Mouse (Mus musculus): ENCODE data around the gene Zfp422. TPM values are rescaled to one million over a fixed set of nuclear protein-coding genes. Genes with fewer than 3 reads are reported as not detected.

Gene Zfp422
- polyA plus RNA-seq, 1 experiment from 2014 or later = 135 TPM

DNA sequence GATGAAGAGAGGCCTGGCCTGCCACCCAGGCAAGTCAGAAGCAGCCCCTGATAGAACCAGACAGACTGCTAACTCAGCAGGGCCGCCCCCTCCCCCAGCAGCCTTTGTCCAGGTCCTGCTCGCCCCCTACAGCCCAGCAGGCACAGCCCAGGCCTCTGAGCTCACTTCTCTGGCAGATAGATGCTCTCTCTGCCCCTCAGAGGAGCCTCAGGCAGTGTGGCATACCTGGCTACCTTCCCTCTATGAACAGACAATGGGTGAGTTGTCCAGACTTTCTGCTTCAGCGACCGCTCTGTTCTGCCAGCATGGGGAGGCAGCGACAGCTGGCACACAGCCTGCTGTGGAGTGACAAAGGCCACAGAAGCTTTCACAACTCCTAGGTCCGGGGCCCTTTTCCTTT is 41.3 kb upstream of the Zfp422 start:
- H3K27me3 ChIP-seq (ENCODE audit: control insufficient read depth, insufficient read depth, low read depth, low read length) = 0 out of 2 replicates have a peak, but pooled peaks cover 3% of the 10 kb centered on the region
- H3K9me3 ChIP-seq (replicated peaks; ENCODE audit: control insufficient read depth, low read length, poor library complexity, severe bottlenecking) = no peaks in the 10 kb centered on the region
- 0 out of 2 replicates have a peak overlapping the region, but pooled peaks have one; percentile 31 for H3K9ac ChIP-seq (ENCODE audit: low read depth, low read length)
- H3K4me1 ChIP-seq (ENCODE audit: control insufficient read depth, insufficient read depth, low read length) = peaks cover 14% of the 10 kb centered on the region
- no peak overlapping the region for H3K4me2 ChIP-seq (ENCODE audit: low read length)
- no peak overlapping the region for H3K4me3 ChIP-seq (ENCODE audit: low read depth, low read length)
- no peak for ATAC-seq
- no peaks in the 10 kb centered on the region for H3K36me3 ChIP-seq (ENCODE audit: control insufficient read depth, insufficient read depth, low read length)
- WGBS = 16% methylated on average over 6 of the region's 6 CpGs
- H3K27ac ChIP-seq (ENCODE audit: low read length) = no peak overlapping the region; the same call in 1 of the 2 replicates

DNA sequence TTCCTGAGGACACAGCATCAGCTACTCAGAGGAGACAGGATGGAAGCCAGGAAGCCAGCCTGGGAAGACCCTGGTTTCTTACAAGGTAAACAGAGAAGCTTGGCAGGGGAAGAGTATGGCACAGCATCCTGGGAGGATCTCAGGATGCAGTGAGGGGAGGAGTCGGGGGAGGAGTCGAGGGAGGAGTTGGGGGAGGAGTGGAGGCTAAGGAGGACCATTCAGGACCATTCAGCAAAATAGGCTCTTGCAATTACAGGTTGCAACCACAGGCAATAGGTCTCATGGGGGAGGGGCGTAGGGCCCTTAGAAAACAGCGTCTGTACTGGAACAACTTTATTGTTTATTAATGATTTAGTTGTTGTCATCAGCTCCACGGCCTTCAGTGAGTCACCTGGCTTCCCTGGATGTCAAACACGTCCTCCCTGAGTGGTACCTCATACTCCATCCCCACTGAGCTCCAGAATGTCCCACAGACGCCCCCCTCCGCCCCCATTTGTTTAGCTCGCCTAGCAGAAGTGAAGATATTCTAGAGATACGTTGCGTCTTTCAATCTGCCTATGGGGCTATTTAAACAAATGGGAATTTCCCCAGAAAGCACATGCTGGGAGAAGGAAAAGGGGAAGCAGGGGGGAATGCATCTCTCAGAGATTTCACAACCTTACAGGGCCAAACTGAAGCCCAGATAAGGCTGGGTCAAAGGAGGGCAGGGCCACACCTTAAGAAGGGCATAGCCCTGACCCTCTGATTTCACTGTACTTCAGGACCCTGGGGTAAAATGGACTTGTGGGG is 40.1 kb upstream of the Zfp422 start:
- ATAC-seq = no peak
- H3K9me3 ChIP-seq (replicated peaks; ENCODE audit: control insufficient read depth, low read length, poor library complexity, severe bottlenecking) = no peaks in the 10 kb centered on the region
- 48% methylated on average over 11 of the region's 11 CpGs for WGBS
- no peak overlapping the region for H3K27ac ChIP-seq (ENCODE audit: low read length)
- 0 out of 2 replicates have a peak, but pooled peaks cover 3% of the 10 kb centered on the region for H3K27me3 ChIP-seq (ENCODE audit: control insufficient read depth, insufficient read depth, low read depth, low read length)
- H3K9ac ChIP-seq (ENCODE audit: low read depth, low read length) = no peak overlapping the region
- H3K4me1 ChIP-seq (ENCODE audit: control insufficient read depth, insufficient read depth, low read length) = peaks cover 14% of the 10 kb centered on the region
- no peak overlapping the region for H3K4me2 ChIP-seq (ENCODE audit: low read length)
- H3K36me3 ChIP-seq (ENCODE audit: control insufficient read depth, insufficient read depth, low read length) = no peaks in the 10 kb centered on the region
- H3K4me3 ChIP-seq (ENCODE audit: low read depth, low read length) = no peak overlapping the region

DNA sequence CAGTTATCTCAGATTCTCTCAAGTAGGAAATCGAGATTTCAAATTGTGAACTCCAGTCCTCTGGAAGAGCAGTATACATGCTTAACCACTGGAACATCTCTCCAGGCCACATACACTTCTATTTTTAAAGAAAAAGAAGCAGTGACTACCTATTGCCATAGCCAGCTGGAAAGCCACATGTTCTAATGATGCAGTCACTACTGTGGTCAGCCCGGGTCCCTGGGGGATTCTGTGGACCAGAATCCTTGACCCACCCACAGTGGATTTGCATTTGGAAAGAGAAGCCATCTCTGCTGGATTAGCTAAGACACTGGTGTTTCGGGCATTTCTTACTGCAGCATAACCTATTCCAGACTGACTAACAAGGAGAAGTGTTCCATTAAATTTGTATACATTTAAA is 38.6 kb upstream of the Zfp422 start:
- no peak overlapping the region for H3K4me2 ChIP-seq (ENCODE audit: low read length)
- H3K27ac ChIP-seq (ENCODE audit: low read length) = no peak overlapping the region
- 0 out of 2 replicates have a peak, but pooled peaks cover 3% of the 10 kb centered on the region for H3K27me3 ChIP-seq (ENCODE audit: control insufficient read depth, insufficient read depth, low read depth, low read length)
- H3K36me3 ChIP-seq (ENCODE audit: control insufficient read depth, insufficient read depth, low read length) = no peaks in the 10 kb centered on the region
- H3K4me1 ChIP-seq (ENCODE audit: control insufficient read depth, insufficient read depth, low read length) = peaks cover 7% of the 10 kb centered on the region; the same call in 1 of the 2 replicates
- no peak overlapping the region for H3K9ac ChIP-seq (ENCODE audit: low read depth, low read length)
- no peaks in the 10 kb centered on the region for H3K9me3 ChIP-seq (replicated peaks; ENCODE audit: control insufficient read depth, low read length, poor library complexity, severe bottlenecking)
- 46% methylated on average over 3 of the region's 3 CpGs for WGBS
- ATAC-seq = no peak
- no peak overlapping the region for H3K4me3 ChIP-seq (ENCODE audit: low read depth, low read length)

- Histone ChIP-seq H3K36me3 (ENCODE audit: control insufficient read depth, insufficient read depth, low read length) (no peaks in the 10 kb centered on the region), H3K9ac (ENCODE audit: low read depth, low read length) (no peak overlapping the region), H3K27me3 (ENCODE audit: control insufficient read depth, insufficient read depth, low read depth, low read length) (0 out of 2 replicates have a peak, but pooled peaks cover 3% of the 10 kb centered on the region), H3K9me3 (replicated peaks; ENCODE audit: control insufficient read depth, low read length, poor library complexity, severe bottlenecking) (no peaks in the 10 kb centered on the region), H3K4me3 (ENCODE audit: low read depth, low read length) (no peak overlapping the region), H3K27ac (ENCODE audit: low read length) (no peak overlapping the region), H3K4me2 (ENCODE audit: low read length) (no peak overlapping the region), H3K4me1 (ENCODE audit: control insufficient read depth, insufficient read depth, low read length) (peaks cover 7% of the 10 kb centered on the region; the same call in 1 of the 2 replicates)
- 19% methylated on average over 3 of the region's 3 CpGs for WGBS
- no peak for ATAC-seq
Measured at GRCm38 (mm10) chr6:116666892-116667291, 38.1 kb upstream of the Zfp422 start.

DNA sequence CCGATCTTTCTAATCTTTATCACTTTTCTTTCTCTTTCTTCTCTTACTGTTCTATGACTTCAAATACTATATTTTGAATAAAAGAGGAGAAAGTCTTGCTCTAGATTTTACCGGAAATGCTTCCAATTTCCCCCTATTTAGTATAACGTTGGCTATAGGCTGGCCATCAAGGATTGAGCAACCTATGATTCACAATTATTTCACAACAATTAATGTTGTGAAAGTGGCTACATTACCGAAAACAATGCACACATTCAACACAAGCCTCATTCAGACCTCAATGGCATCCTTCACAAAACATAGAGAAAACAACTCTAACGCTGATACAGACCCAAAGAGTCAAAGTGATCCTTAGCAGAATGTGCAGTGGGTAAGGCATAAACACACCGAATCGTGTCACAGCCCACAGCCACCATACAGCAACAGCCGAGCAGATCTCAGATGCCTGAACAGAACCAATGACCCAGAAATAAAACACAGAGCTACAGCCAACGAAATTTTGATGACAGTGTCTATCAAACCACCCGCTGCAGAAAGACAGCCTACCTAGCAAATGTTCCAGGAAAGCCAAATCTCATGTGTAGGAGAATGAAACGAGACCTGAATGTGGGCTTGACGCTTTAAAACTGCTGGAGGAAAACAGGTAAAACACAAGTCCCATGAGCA is 37.4 kb upstream of the Zfp422 start:
- H3K27ac ChIP-seq (ENCODE audit: low read length) = no peak overlapping the region
- no peak for ATAC-seq
- no peaks in the 10 kb centered on the region for H3K9me3 ChIP-seq (replicated peaks; ENCODE audit: control insufficient read depth, low read length, poor library complexity, severe bottlenecking)
- H3K27me3 ChIP-seq (ENCODE audit: control insufficient read depth, insufficient read depth, low read depth, low read length) = no peaks in the 10 kb centered on the region
- H3K4me1 ChIP-seq (ENCODE audit: control insufficient read depth, insufficient read depth, low read length) = 0 out of 2 replicates have a peak, but pooled peaks cover 4% of the 10 kb centered on the region
- H3K36me3 ChIP-seq (ENCODE audit: control insufficient read depth, insufficient read depth, low read length) = no peaks in the 10 kb centered on the region
- H3K4me2 ChIP-seq (ENCODE audit: low read length) = no peak overlapping the region
- WGBS = 74% methylated on average over 12 of the region's 12 CpGs
- H3K4me3 ChIP-seq (ENCODE audit: low read depth, low read length) = no peak overlapping the region
- no peak overlapping the region for H3K9ac ChIP-seq (ENCODE audit: low read depth, low read length)

DNA sequence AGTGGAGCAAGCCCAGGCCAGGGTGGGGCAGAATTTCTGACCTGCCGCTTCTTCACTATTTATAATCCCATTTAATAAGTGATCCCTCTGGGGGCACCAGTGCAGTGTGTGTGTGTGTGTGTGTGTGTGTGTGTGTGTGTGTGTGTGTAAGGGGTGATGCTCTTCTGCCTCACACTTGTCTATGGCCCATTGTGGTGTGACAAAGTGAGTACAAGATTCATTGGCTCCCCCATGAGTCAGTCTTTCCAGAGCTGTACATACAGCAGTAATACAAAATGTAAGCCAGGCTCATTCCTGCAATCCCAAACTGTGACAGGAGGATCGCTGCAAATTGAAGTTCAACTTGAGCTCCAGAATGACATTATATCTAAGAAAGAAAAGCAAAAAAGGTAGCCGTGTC is 36.0 kb upstream of the Zfp422 start:
- no peak overlapping the region for H3K4me2 ChIP-seq (ENCODE audit: low read length)
- 69% methylated on average over 3 of the region's 3 CpGs for WGBS

GRCm38 (mm10) chr6:116664031-116664430 is 35.2 kb upstream of the Zfp422 start:
- H3K9me3 ChIP-seq (replicated peaks; ENCODE audit: control insufficient read depth, low read length, poor library complexity, severe bottlenecking) = no peaks in the 10 kb centered on the region
- no peaks in the 10 kb centered on the region for H3K27me3 ChIP-seq (ENCODE audit: control insufficient read depth, insufficient read depth, low read depth, low read length)
- H3K9ac ChIP-seq (ENCODE audit: low read depth, low read length) = no peak overlapping the region
- no peak for ATAC-seq
- H3K27ac ChIP-seq (ENCODE audit: low read length) = no peak overlapping the region
- no peaks in the 10 kb centered on the region for H3K36me3 ChIP-seq (ENCODE audit: control insufficient read depth, insufficient read depth, low read length)
- WGBS = 75% methylated on average over 6 of the region's 6 CpGs
- H3K4me3 ChIP-seq (ENCODE audit: low read depth, low read length) = no peak overlapping the region
- H3K4me1 ChIP-seq (ENCODE audit: control insufficient read depth, insufficient read depth, low read length) = no peaks in the 10 kb centered on the region
- no peak overlapping the region for H3K4me2 ChIP-seq (ENCODE audit: low read length)

More for the DNA sequence above, 36.0 kb upstream of the Zfp422 start:
- Histone ChIP-seq H3K9ac (ENCODE audit: low read depth, low read length) (no peak overlapping the region), H3K4me3 (ENCODE audit: low read depth, low read length) (no peak overlapping the region), H3K27ac (ENCODE audit: low read length) (no peak overlapping the region), H3K36me3 (ENCODE audit: control insufficient read depth, insufficient read depth, low read length) (no peaks in the 10 kb centered on the region), H3K9me3 (replicated peaks; ENCODE audit: control insufficient read depth, low read length, poor library complexity, severe bottlenecking) (no peaks in the 10 kb centered on the region), H3K4me1 (ENCODE audit: control insufficient read depth, insufficient read depth, low read length) (no peaks in the 10 kb centered on the region), H3K27me3 (ENCODE audit: control insufficient read depth, insufficient read depth, low read depth, low read length) (no peaks in the 10 kb centered on the region)
- no peak for ATAC-seq

GRCm38 (mm10) chr6:116663364-116663763 is 34.6 kb upstream of the Zfp422 start:
- Histone ChIP-seq H3K27ac (ENCODE audit: low read length) (no peak overlapping the region), H3K4me1 (ENCODE audit: control insufficient read depth, insufficient read depth, low read length) (no peaks in the 10 kb centered on the region), H3K4me2 (ENCODE audit: low read length) (no peak overlapping the region), H3K9ac (ENCODE audit: low read depth, low read length) (no peak overlapping the region), H3K27me3 (ENCODE audit: control insufficient read depth, insufficient read depth, low read depth, low read length) (no peaks in the 10 kb centered on the region), H3K9me3 (replicated peaks; ENCODE audit: control insufficient read depth, low read length, poor library complexity, severe bottlenecking) (no peaks in the 10 kb centered on the region), H3K4me3 (ENCODE audit: low read depth, low read length) (no peak overlapping the region), H3K36me3 (ENCODE audit: control insufficient read depth, insufficient read depth, low read length) (no peaks in the 10 kb centered on the region)
- 92% methylated on average over 2 of the region's 2 CpGs for WGBS
- no peak for ATAC-seq
